Mouse (Mus musculus): ENCODE measurements at regions not wholly inside any gene's neighbourhood (a gene's known extent, or its start where the extent isn't known, plus 50 kb on each side); places are given as distances from the start of the nearest gene placed in this dataset.
A peak's percentile ranks its signal among the peaks of the same experiment; 100 is the strongest.
"Not testable (repeated sequence)": the region's sequence is repeated elsewhere in the genome, so short reads cannot be mapped to it uniquely, and the experiment has no call there.

GRCm38 (mm10) chr16:55758707-55759067 lies 80.0 kb downstream of the Nfkbiz start:
- no peak for DNase-seq (ENCODE audit: low spot score in 2 of 2)

GRCm38 (mm10) chr16:55757952-55758706 lies 80.6 kb downstream of the Nfkbiz start:
- no peak for DNase-seq (ENCODE audit: low spot score in 2 of 2)

GRCm38 (mm10) chr16:55757422-55757815 lies 81.3 kb downstream of the Nfkbiz start:
- DNase-seq (ENCODE audit: low spot score in 2 of 2): not testable (repeated sequence)

GRCm38 (mm10) chr16:55756764-55757421 lies 81.8 kb downstream of the Nfkbiz start:
- no peak for DNase-seq (ENCODE audit: low spot score in 2 of 2)

- DNase-seq (ENCODE audit: low spot score in 2 of 2): no peak
These were observed 83.3 kb downstream of the Nfkbiz start for GRCm38 (mm10) chr16:55755309-55755832.

GRCm38 (mm10) chr16:55754092-55754763 lies 84.5 kb downstream of the Nfkbiz start:
- DNase-seq (ENCODE audit: low spot score in 2 of 2): no peak

- no peak for DNase-seq (ENCODE audit: low spot score in 2 of 2)
These were observed 85.3 kb downstream of the Nfkbiz start for GRCm38 (mm10) chr16:55753380-55753779.

- no peak for DNase-seq (ENCODE audit: low spot score in 2 of 2)
These were observed 91.4 kb downstream of the Nfkbiz start for GRCm38 (mm10) chr16:55747250-55747649.

GRCm38 (mm10) chr16:55746159-55746558 lies 92.5 kb downstream of the Nfkbiz start:
- DNase-seq (ENCODE audit: low spot score in 2 of 2): peak in 1 of 2 experiments; percentile 41

GRCm38 (mm10) chr16:55745094-55745493 lies 93.6 kb downstream of the Nfkbiz start:
- DNase-seq (ENCODE audit: low spot score in 2 of 2): no peak

GRCm38 (mm10) chr16:55741099-55741863 lies 97.4 kb downstream of the Nfkbiz start:
- DNase-seq (ENCODE audit: low spot score in 2 of 2): no peak

- no peak for DNase-seq (ENCODE audit: low spot score in 2 of 2)
These were observed 100.0 kb downstream of the Nfkbiz start for GRCm38 (mm10) chr16:55738741-55739140.

- DNase-seq (ENCODE audit: low spot score in 2 of 2): no peak
These were observed 103.2 kb downstream of the Nfkbiz start for GRCm38 (mm10) chr16:55735476-55735968.

GRCm38 (mm10) chr16:55734301-55734700 lies 104.4 kb downstream of the Nfkbiz start:
- no peak for DNase-seq (ENCODE audit: low spot score in 2 of 2)

- DNase-seq (ENCODE audit: low spot score in 2 of 2): no peak
These were observed 104.9 kb downstream of the Nfkbiz start for GRCm38 (mm10) chr16:55733751-55734150.

GRCm38 (mm10) chr16:55731003-55731402 lies 107.7 kb downstream of the Nfkbiz start:
- no peak for DNase-seq (ENCODE audit: low spot score in 2 of 2)

GRCm38 (mm10) chr16:55726538-55726937 lies 112.2 kb downstream of the Nfkbiz start:
- DNase-seq (ENCODE audit: low spot score in 2 of 2): no peak

- no peak for DNase-seq (ENCODE audit: low spot score in 2 of 2)
These were observed 118.3 kb downstream of the Nfkbiz start for GRCm38 (mm10) chr16:55720430-55720829.

- DNase-seq (ENCODE audit: low spot score in 2 of 2): no peak
These were observed 128.7 kb downstream of the Nfkbiz start for GRCm38 (mm10) chr16:55710017-55710416.

GRCm38 (mm10) chr16:55706502-55706901 lies 132.2 kb downstream of the Nfkbiz start:
- DNase-seq (ENCODE audit: low spot score in 2 of 2): no peak

- no peak for DNase-seq (ENCODE audit: low spot score in 2 of 2)
These were observed 140.2 kb downstream of the Nfkbiz start for GRCm38 (mm10) chr16:55698489-55698892.

All from layer of hippocampus, postnatal 14 days (tissue).